Mouse (Mus musculus): Measurements from ENCODE around the gene Pex11g.
A peak's percentile ranks its signal among the peaks of the same experiment; 100 is the strongest.

The Pex11g gene

DNA sequence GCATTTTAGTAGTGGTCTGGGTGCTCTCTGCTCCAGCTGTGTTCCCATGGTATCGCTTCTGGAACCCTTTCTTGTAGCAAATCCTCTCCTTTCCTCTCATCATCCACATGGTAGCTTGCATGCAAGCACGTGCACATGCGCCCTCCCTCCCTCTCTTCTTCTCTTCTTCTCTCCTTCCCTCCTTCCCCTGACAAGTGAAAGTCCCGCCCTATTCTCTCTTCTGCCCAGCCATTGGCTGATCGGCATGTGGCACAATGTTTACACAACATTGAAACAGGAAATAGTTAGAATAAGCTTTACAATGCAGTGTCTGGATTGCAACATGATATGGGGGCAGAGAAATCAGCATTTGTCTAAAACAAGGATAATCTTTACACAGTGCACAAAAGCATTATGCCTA is 14.1 kb upstream of the Pex11g start:
- DNase-seq (ENCODE audit: low spot score) = no peak

DNA sequence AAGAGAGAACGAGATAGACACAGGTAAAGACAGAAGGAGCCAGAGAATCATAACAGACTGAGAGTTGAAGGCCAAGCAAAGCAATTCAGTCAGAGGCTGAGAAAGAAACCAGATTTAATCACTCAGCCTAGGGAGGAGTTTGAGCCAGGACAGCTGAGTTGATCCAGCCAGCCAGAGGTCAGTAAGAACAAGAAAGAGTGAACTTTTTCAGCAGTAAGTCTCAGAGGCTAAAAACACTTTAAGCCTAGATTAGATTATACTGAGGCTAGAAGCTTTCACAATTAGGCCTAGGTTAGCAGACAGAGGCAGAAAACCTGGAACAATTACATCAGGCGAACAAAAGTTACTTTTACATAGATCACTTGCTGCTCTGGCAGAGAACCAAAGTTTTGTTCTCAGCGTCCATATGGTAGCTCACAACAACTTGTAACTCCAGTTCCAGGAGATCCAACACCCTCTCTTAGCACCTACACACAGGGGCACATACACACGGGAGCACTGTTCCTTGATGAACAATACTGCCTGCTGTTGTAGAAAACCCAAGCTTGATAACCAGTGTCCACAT is 12.8 kb upstream of the Pex11g start:
- no peak for DNase-seq (ENCODE audit: low spot score)

DNA sequence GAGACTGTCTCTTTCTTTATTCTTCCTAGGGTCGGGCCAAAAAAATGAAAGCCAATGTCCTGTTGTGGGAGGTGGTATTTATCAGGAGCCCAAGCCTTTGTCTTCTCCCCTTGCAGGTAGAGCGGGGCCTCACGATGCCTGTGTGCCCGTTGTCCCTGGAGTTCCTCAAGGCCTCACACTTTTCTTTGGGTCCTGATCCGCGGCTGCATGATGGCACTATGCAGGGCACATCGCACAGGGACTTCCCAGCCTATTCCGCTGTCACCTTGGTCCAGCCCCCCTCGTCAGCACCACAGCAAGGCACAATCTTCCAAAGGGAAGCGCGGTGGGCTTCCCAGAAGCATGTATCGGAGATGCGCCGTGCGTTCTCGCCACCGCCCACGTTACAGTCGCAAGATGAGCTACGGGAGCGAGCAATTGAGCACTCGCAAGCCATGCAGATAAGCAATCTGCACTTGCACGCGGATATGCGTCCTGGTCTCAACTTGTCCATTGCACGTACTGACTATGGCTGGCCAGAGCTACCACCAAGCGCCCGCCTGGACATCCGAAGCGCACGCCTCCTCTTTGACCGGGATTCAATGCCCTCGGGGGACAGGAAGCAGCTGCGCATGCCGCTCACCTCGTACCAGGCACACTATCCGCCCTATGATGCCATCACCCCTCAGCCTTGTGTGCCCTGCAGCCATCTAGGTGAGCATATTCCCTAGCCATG is 8.4 kb upstream of the Pex11g start:
- DNase-seq (ENCODE audit: low spot score) = no peak

- DNase-seq (ENCODE audit: low spot score) = no peak
Measured at GRCm38 (mm10) chr8:3470562-3470961, 3.1 kb upstream of the Pex11g start, which contains the start of gene Tex45. Gene Tex45 (plus strand): TSS chr8:3470862.

- DNase-seq (ENCODE audit: low spot score) = no peak
Measured at GRCm38 (mm10) chr8:3468838-3469237, 1.4 kb upstream of the Pex11g start.

DNA sequence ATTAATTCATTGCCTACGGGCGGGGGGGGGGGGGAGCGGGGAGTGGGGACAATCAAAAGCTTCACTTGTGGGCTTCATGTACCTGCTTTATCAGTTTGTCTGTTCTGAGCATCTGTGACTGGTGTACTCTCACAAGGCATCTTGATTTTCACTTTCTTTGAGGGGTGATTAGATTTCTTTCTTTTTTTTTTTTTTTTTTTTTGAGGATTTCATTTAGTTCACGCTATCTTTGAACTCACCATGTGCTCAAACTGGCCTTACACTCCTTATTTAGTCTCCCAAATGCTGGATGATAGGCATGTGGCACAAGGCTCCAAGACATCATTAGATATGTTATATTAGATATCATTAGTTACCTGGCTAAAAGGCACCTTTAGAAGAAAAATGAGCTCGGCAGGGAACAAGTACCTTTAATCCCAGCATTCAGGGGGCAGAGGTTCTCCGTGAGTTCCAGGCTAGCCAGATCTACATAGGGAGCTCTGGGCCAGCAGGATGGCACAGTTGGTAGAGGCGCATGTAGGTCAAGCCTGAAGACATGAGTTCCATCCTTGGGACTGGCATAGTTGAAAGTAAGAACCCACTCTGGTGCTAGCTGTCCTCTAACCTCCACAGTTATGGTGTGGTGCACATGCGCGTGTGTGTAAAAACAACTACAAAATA is 536 bp upstream of the Pex11g start:
- DNase-seq (ENCODE audit: low spot score) = no peak

DNA sequence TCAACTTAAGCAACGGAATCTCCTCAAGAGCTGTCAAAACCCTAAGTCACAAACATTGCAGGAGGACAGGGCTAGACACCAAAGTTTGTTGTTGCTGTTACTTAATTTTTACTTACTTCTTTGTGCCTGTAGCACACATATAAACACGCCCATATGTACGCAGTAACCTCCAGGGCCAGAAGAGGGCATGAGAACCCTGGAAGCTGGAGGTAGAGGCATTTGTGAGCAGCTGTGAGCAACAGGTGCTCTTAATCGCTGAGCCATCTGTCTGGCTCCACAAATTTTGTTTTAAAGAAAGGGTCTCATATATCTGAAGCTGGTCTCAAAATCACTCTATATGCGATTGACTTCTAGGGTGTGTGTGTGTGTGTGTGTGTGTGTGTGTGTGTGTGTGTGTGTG is 3.2 kb downstream of the Pex11g start:
- DNase-seq (ENCODE audit: low spot score) = no peak

DNA sequence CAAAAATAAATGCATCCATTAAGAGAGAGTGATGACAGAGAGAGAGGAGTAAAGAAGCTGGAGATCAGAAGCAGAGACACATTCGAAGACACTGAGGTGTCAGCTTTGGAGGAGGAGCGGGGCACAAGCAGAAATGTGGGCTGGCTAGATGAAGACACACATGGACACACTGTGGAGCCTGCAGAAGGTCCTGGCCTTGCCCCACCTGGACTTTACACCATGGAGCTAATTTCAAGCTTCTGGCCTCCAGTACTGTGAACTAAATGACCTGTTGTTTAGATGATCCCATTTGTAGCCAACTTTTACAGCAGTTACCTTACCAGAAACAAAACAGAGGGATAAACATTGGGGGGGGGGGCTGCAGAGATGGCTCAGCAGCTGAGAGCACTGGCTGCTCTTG is 4.2 kb downstream of the Pex11g start:
- no peak for DNase-seq (ENCODE audit: low spot score)

GRCm38 (mm10) chr8:3451992-3452391 is 15.5 kb downstream of the Pex11g start:
- no peak for DNase-seq (ENCODE audit: low spot score)

DNA sequence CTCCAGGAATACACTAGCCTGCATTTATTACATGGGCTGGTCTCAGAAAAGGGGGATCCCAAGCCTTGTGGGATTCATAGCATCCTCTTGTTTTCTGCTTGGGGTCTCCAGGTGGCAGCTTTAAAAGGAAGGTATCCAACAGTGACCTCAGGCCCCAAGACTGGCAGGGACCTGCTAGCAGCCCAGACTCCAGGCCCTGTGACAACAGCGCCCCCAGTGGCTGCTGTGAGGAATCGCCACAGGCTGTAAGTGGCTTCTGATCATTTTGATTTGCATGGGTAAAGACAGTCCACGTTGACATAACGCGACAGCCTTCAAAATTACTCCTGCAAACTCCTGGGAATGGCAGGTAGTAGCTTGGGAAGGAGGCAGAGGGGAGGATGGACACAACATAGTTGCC is 16.8 kb downstream of the Pex11g start:
- DNase-seq (ENCODE audit: low spot score) = peak; percentile 36

DNA sequence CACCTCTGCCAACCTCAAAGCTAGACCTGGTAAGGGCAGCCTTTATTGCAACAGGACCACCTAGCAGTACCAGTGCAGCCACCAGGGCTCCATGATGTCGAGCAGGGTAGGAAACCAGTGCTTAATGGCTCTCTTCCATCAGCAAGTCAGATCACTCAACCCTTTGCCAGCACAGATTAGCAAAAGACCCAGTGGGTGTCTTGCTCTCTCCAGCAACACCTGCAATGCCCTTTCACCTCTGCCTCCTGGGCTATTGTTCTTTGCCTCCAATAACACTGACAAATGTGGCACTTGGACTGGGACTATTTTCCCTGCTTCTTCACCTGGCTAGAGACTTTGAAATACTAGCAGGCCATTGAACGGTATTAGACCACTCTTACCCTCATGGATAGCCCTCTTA is 18.3 kb downstream of the Pex11g start:
- DNase-seq (ENCODE audit: low spot score) = no peak

DNA sequence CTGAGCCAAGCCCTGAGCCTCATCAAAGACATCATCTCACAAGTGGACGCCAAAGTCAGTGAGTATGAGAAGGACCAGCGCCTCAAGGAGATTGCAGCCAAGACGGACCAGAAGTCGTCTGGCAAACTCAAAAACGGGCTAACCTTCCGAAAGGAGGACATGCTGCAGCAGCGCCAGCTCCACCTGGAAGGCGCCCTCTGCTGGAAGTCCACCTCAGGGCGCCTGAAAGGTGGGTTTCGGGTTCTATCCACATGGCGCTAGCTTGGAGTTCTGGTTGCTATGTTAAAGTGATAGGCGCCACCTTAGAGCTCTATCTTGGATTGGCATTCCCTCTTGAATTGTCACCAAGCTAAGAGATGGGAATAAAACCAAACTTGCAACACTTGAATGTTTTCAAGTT is 28.0 kb downstream of the Pex11g start:
- no peak for DNase-seq (ENCODE audit: low spot score)

DNA sequence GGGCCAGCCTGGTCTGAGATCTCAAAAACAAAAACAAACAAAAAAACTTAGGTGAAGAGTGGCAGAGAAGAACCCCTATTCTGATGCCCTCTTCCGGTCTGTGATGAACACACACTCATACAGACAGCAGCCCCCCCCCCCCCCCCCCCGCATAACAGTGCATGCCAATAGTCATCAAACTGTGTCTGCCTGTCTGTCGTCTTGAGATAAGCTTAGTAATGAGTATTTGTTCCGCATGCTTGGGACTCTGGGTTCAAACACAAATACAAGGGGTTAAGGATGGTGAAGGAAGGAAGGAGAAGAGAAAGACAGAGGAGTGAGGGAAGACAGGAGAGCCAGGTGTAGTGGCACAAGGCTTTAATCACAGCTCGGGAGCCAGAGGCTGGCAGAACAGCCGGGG is 31.0 kb downstream of the Pex11g start:
- no peak for DNase-seq (ENCODE audit: low spot score)

DNA sequence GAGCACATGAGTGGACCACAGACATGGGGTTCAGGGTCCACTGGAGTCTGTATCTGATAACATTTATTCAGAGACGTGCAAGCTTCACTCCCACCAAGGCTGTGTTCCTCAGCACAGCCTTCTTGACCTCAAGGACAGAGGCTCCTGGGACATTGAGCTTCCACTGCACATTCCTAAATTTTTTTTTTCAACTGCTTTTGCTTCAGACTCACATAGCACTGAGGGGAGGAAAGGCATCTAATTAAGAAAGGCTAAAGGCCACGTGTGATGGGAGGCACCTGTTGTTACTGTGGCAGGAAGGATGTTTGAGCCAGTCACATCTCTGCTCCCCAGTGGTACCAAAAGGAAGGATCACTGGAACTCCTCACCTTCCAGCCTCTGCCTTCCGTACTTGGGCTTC is 36.4 kb downstream of the Pex11g start:
- no peak for DNase-seq (ENCODE audit: low spot score)

DNA sequence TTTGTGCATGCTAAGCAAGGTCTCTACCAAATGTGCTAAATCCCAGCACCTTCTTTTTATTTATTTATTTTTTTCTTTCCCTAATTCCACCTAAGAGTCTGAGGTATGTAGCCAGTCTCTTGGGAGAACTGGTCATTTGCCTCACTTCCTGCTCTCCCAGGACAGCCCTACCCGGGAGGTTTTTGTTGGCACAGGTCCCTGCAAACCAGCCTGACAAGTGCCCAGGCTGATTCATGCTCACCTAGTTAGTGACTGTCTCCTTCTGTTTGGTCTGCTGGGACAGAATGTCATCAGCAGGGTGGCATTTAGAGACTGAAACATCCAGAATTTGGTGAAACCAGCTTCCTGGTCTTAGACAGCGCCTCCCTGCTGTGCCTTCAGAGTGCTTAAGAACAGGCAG is 37.5 kb downstream of the Pex11g start:
- DNase-seq (ENCODE audit: low spot score) = no peak

- DNase-seq (ENCODE audit: low spot score) = no peak
Measured at GRCm38 (mm10) chr8:3428426-3428825, 39.1 kb downstream of the Pex11g start.

DNA sequence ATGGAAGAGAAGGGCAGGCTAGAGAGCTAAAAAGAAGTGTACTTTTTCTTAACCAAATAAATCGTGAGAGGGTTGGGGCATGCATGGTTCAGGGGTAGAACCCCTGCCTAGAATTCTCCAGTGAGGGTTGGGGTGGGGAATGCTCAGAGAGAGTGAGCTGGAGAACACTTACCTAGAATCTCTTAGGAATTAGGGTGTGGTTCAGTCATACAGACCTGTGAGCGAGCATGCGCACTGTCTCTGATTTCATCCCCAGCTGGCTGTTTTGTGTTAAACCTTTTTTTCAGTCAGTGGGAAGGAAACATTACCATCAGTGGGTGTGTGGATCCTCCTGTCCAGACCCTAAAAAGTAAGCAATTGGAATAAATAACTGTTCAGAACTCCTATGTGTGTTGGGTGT is 41.3 kb downstream of the Pex11g start:
- no peak for DNase-seq (ENCODE audit: low spot score)

DNA sequence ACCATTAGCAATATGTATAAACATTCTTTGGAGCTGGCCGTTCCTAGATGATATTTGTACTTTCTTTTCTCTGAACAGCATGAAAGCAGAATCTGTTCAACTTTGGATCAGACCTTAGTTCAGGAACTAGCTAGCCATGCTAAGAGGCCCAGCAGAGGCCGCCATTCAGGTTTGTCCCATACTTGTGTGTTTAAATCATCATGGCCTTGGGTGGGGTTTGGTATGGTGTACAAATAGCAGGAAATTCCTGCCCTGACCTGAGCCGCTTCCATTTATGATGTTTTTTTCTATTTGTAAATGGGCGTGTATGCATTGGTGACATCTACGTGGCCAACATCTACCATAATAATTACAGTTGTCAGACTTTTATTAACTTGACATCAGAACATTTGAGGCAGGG is 42.3 kb downstream of the Pex11g start:
- no peak for DNase-seq (ENCODE audit: low spot score)

- DNase-seq (ENCODE audit: low spot score) = no peak
Measured at GRCm38 (mm10) chr8:3421507-3421906, 46.0 kb downstream of the Pex11g start.

DNA sequence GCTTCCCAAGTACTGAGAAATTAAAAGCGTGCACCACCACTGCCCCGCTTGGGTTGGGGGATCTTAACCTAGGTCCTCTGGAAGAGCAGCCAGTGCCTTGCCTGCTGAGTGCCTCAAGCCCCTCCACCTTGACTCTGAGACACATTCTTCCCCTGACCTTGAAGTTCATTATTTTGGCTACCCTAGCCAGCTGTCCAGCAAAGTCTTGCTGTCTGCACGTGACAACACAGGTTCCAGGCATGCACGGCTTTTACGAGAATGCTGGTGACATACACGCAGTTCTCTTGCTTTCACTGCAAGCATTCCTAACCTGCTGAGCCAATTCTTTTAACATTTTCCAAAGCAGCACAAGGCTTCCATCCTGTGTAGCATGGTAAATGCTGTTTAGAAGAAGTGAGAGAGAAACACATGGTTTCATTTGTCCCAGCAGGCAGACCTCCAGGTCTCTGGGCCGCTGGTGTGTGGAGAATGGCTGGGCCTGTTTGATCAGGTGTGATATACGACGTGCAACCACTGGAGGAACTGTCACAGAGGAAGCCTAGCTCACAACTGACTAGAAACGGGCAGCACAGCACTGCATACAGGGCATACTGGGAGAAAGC is 47.3 kb downstream of the Pex11g start:
- no peak for DNase-seq (ENCODE audit: low spot score)

- no peak for DNase-seq (ENCODE audit: low spot score)
Measured at GRCm38 (mm10) chr8:3418101-3418500, 49.4 kb downstream of the Pex11g start.

DNA sequence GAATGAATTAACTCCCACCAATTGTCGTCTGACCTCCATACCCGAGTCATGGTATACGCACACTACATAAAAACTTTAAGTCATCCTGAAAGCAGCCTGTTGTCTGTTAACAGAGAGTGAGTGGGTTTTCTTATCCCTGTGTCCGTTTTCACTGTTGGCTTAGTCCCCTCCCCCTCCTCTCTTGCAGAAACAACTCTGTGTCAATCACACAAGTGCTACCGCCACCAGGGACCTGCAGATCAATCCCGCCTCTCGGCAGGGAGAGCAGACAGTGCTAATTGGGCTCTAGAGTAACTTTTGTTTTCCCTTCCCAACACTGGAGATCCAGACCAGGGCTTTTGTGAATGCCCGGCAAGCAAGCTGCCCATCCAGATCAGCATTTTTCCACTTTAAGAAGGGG is 50.0 kb downstream of the Pex11g start:
- no peak for DNase-seq (ENCODE audit: low spot score)

DNA sequence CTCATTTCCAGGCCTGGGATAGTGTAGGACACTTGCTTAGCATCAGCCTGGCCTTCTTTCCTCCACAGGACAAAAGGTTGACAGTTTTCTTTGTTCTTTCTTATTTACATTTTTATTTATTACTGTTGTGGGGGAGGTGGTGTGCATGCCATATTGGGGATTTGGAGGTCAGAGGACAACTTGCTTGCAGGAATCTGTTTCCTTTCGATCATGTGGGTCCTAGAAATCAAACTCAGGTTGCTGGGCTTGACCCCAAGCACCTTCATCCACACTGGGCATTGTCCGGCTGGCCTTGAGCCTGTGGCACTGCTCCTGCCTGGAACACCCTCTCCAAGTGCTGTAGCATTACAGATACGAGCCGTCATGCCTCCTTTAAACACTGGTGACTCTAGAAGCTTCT is 50.6 kb downstream of the Pex11g start:
- no peak for DNase-seq (ENCODE audit: low spot score)

Data from ovary, postnatal 14 days (tissue).